Mouse (Mus musculus) skeletal muscle tissue, adult 2 months (tissue): ENCODE results near the gene Dnajc19.

Source experiments
- DNase-seq: peaks from one replicate; pipeline ENCODE4 v3.0.0-alpha.2; 2012; ENCODE audit warnings: low read depth, low spot score

Gene Dnajc19

GRCm38 (mm10) chr3:34030601-34031000 is 50.5 kb downstream of the Dnajc19 start:
- no peak for DNase-seq

GRCm38 (mm10) chr3:34028935-34029334 is 52.2 kb downstream of the Dnajc19 start:
- no peak for DNase-seq

GRCm38 (mm10) chr3:34021259-34021828 is 59.8 kb downstream of the Dnajc19 start:
- no peak for DNase-seq

- DNase-seq = peak; percentile 21
These were observed 60.5 kb downstream of the Dnajc19 start for GRCm38 (mm10) chr3:34020382-34021258.

- DNase-seq = peak; percentile 75
These were observed 61.4 kb downstream of the Dnajc19 start, which contains the start of gene Fxr1 for GRCm38 (mm10) chr3:34019540-34020381. Fxr1 (plus strand) TSS chr3:34019943.

GRCm38 (mm10) chr3:34008191-34008590 is 72.9 kb downstream of the Dnajc19 start:
- DNase-seq = peak; percentile 49

GRCm38 (mm10) chr3:34007611-34008010 is 73.5 kb downstream of the Dnajc19 start:
- DNase-seq = no peak

GRCm38 (mm10) chr3:34006824-34007223 is 74.3 kb downstream of the Dnajc19 start:
- no peak for DNase-seq

GRCm38 (mm10) chr3:34006301-34006700 is 74.8 kb downstream of the Dnajc19 start:
- DNase-seq = no peak
